Mouse (Mus musculus) hindbrain, embryonic 13.5 days (tissue): ENCODE results near the gene Hacl1. TPM values are rescaled to one million over a fixed set of nuclear protein-coding genes. Genes with fewer than 3 reads are reported as not detected.

Source experiments
- ATAC-seq: fragments of 200-750 bp; cut with Nextera tagmentation; 2 replicates; pipeline ENCODE4 v1.8.0; 2017; ENCODE audit warnings: moderate TSS enrichment; ENCODE audit not compliant: low FRiP score
- H3K27ac ChIP-seq: fragments of 300-500 bp; sonication (generic); 2 replicates; pipeline ENCODE4 v1.5.1; 2015; ENCODE audit warnings: inconsistent platforms, mild to moderate bottlenecking, moderate library complexity
- H3K27me3 ChIP-seq: fragments of 300-500 bp; sonication (generic); 2 replicates; pipeline ENCODE4 v1.6.1; 2015; ENCODE audit warnings: mild to moderate bottlenecking, inconsistent platforms
- H3K36me3 ChIP-seq: fragments of 300-500 bp; sonication (generic); 2 replicates; pipeline ENCODE4 v1.6.1; 2015; ENCODE audit warnings: mild to moderate bottlenecking, inconsistent platforms
- H3K4me1 ChIP-seq: fragments of 300-500 bp; sonication (generic); replicated peaks from 2 replicates; pipeline ENCODE4 v1.6.1; 2015; ENCODE audit warnings: inconsistent platforms
- H3K4me2 ChIP-seq: fragments of 300-500 bp; sonication (generic); 2 replicates; pipeline ENCODE4 v1.6.1; 2015; ENCODE audit warnings: inconsistent platforms, mild to moderate bottlenecking, moderate library complexity
- H3K4me3 ChIP-seq: fragments of 300-500 bp; sonication (generic); 2 replicates; pipeline ENCODE4 v1.5.1; 2015; ENCODE audit warnings: mild to moderate bottlenecking, inconsistent platforms
- H3K9ac ChIP-seq: fragments of 300-500 bp; sonication (generic); 2 replicates; pipeline ENCODE4 v1.6.1; 2015; ENCODE audit warnings: mild to moderate bottlenecking, inconsistent platforms
- H3K9me3 ChIP-seq: fragments of 300-500 bp; sonication (generic); 2 replicates; pipeline ENCODE4 v1.6.1; 2016; ENCODE audit warnings: inconsistent platforms
- WGBS: fragments of 180-500 bp; shearing (Covaris S2); methylation state at CpG from one replicate; pipeline ENCODE4 v1.1.7; 2015; 5-methylcytosine and 5-hydroxymethylcytosine counted together
- polyA plus RNA-seq: library from polyadenylated mRNA; unstranded; fragments of >200 nt; fragmentation: Nextera tagmentation; extraction: Ambion mirVana; gene quantifications from 2 replicates; pipeline ENCODE4 v1.2.1, GENCODE M21; 2015

The Hacl1 gene
- polyA plus RNA-seq, 1 experiment from 2014 or later: 10.4 TPM

- WGBS: 74% methylated on average over 13 of the region's 13 CpGs
These were observed 27.2 kb upstream of the Hacl1 start for GRCm38 (mm10) chr14:31668326-31668725.

GRCm38 (mm10) chr14:31667741-31668140 is 26.7 kb upstream of the Hacl1 start:
- ATAC-seq: no peak
- Histone ChIP-seq H3K9me3 (no peaks in the 10 kb centered on the region), H3K4me2 (no peak overlapping the region), H3K27ac (no peak overlapping the region), H3K4me3 (no peak overlapping the region), H3K36me3 (peaks cover 10% of the 10 kb centered on the region), H3K9ac (no peak overlapping the region), H3K4me1 (peaks cover 59% of the 10 kb centered on the region), H3K27me3 (0 out of 2 replicates have a peak, but pooled peaks cover 6% of the 10 kb centered on the region)
- 88% methylated on average over 6 of the region's 6 CpGs for WGBS

More at GRCm38 (mm10) chr14:31668326-31668725, 27.2 kb upstream of the Hacl1 start:
- Histone ChIP-seq H3K27me3 (0 out of 2 replicates have a peak, but pooled peaks cover 6% of the 10 kb centered on the region), H3K4me3 (no peak overlapping the region), H3K9me3 (no peaks in the 10 kb centered on the region), H3K9ac (peak overlapping the region; percentile 24; the same call in 1 of the 2 replicates), H3K4me2 (no peak overlapping the region), H3K4me1 (peaks cover 53% of the 10 kb centered on the region), H3K27ac (peak overlapping the region; percentile 35; the same call in 1 of the 2 replicates), H3K36me3 (peaks cover 10% of the 10 kb centered on the region)
- ATAC-seq: no peak

GRCm38 (mm10) chr14:31666931-31667705 is 26.0 kb upstream of the Hacl1 start:
- Histone ChIP-seq H3K9ac (no peak overlapping the region), H3K4me1 (peaks cover 65% of the 10 kb centered on the region), H3K4me2 (no peak overlapping the region), H3K9me3 (no peaks in the 10 kb centered on the region), H3K4me3 (no peak overlapping the region), H3K27ac (no peak overlapping the region), H3K27me3 (0 out of 2 replicates have a peak, but pooled peaks cover 6% of the 10 kb centered on the region), H3K36me3 (peaks cover 10% of the 10 kb centered on the region)
- no peak for ATAC-seq
- 95% methylated on average over 28 of the region's 28 CpGs for WGBS

- H3K9ac ChIP-seq: no peak overlapping the region
- H3K4me2 ChIP-seq: no peak overlapping the region
- no peak overlapping the region for H3K27ac ChIP-seq
- 82% methylated on average over 4 of the region's 4 CpGs for WGBS
- no peak overlapping the region for H3K4me3 ChIP-seq
- H3K27me3 ChIP-seq: 0 out of 2 replicates have a peak, but pooled peaks cover 6% of the 10 kb centered on the region
- no peak for ATAC-seq
- peaks cover 10% of the 10 kb centered on the region for H3K36me3 ChIP-seq
- peaks cover 70% of the 10 kb centered on the region for H3K4me1 ChIP-seq
- no peaks in the 10 kb centered on the region for H3K9me3 ChIP-seq
These were observed 24.5 kb upstream of the Hacl1 start for GRCm38 (mm10) chr14:31665566-31665940.

GRCm38 (mm10) chr14:31664903-31665565 is 23.9 kb upstream of the Hacl1 start:
- ATAC-seq: no peak
- H3K4me1 ChIP-seq: peaks cover 70% of the 10 kb centered on the region
- WGBS: 70% methylated on average over 12 of the region's 12 CpGs
- peak overlapping the region; percentile 99; the same call in 1 of the 2 replicates for H3K27ac ChIP-seq
- H3K27me3 ChIP-seq: 0 out of 2 replicates have a peak, but pooled peaks cover 6% of the 10 kb centered on the region
- no peak overlapping the region for H3K4me2 ChIP-seq
- H3K4me3 ChIP-seq: no peak overlapping the region
- no peaks in the 10 kb centered on the region for H3K9me3 ChIP-seq
- no peak overlapping the region for H3K9ac ChIP-seq
- H3K36me3 ChIP-seq: peaks cover 10% of the 10 kb centered on the region

GRCm38 (mm10) chr14:31664100-31664902 is 23.2 kb upstream of the Hacl1 start:
- 0 out of 2 replicates have a peak, but pooled peaks cover 6% of the 10 kb centered on the region for H3K27me3 ChIP-seq
- ATAC-seq: no peak
- no peaks in the 10 kb centered on the region for H3K9me3 ChIP-seq
- peak overlapping the region; percentile 99 for H3K27ac ChIP-seq
- peak overlapping the region; percentile 21; the same call in 1 of the 2 replicates for H3K9ac ChIP-seq
- H3K4me2 ChIP-seq: no peak overlapping the region
- peaks cover 10% of the 10 kb centered on the region for H3K36me3 ChIP-seq
- peaks cover 70% of the 10 kb centered on the region for H3K4me1 ChIP-seq
- H3K4me3 ChIP-seq: no peak overlapping the region
- WGBS: 49% methylated on average over 18 of the region's 18 CpGs

- H3K4me3 ChIP-seq: no peak overlapping the region
- no peak overlapping the region for H3K4me2 ChIP-seq
- peak overlapping the region; percentile 21; the same call in 1 of the 2 replicates for H3K9ac ChIP-seq
- H3K4me1 ChIP-seq: peaks cover 70% of the 10 kb centered on the region
- WGBS: 87% methylated on average over 13 of the region's 13 CpGs
- H3K27ac ChIP-seq: peak overlapping the region; percentile 99
- H3K36me3 ChIP-seq: peaks cover 10% of the 10 kb centered on the region
- no peaks in the 10 kb centered on the region for H3K9me3 ChIP-seq
- H3K27me3 ChIP-seq: 0 out of 2 replicates have a peak, but pooled peaks cover 6% of the 10 kb centered on the region
- ATAC-seq: no peak
These were observed 22.5 kb upstream of the Hacl1 start for GRCm38 (mm10) chr14:31663376-31664099.

GRCm38 (mm10) chr14:31662555-31663211 is 21.6 kb upstream of the Hacl1 start:
- ATAC-seq: peak; percentile 71
- Histone ChIP-seq H3K4me3 (peak overlapping the region; percentile 41), H3K27me3 (0 out of 2 replicates have a peak, but pooled peaks cover 5% of the 10 kb centered on the region), H3K9ac (peak overlapping the region; percentile 79), H3K9me3 (no peaks in the 10 kb centered on the region), H3K36me3 (peaks cover 10% of the 10 kb centered on the region), H3K4me2 (peak overlapping the region; percentile 69), H3K4me1 (peaks cover 76% of the 10 kb centered on the region), H3K27ac (peak overlapping the region; percentile 99)
- whole genome bisulfite sequencing: 22% methylated on average over 9 of the region's 9 CpGs

GRCm38 (mm10) chr14:31661671-31662554 is 20.8 kb upstream of the Hacl1 start:
- H3K4me1 ChIP-seq: peaks cover 81% of the 10 kb centered on the region
- no peaks in the 10 kb centered on the region for H3K9me3 ChIP-seq
- peak; percentile 95 for ATAC-seq
- H3K4me3 ChIP-seq: peak overlapping the region; percentile 41
- peak overlapping the region; percentile 69 for H3K4me2 ChIP-seq
- WGBS: 6% methylated on average over 44 of the region's 44 CpGs
- peak overlapping the region; percentile 79 for H3K9ac ChIP-seq
- no peaks in the 10 kb centered on the region for H3K27me3 ChIP-seq
- H3K36me3 ChIP-seq: peaks cover 4% of the 10 kb centered on the region
- peak overlapping the region; percentile 99 for H3K27ac ChIP-seq

- Histone ChIP-seq H3K9me3 (no peaks in the 10 kb centered on the region), H3K36me3 (no peaks in the 10 kb centered on the region), H3K27me3 (no peaks in the 10 kb centered on the region), H3K9ac (no peak overlapping the region), H3K4me3 (no peak overlapping the region), H3K4me1 (peaks cover 77% of the 10 kb centered on the region), H3K4me2 (peak overlapping the region; percentile 69; the same call in 1 of the 2 replicates), H3K27ac (peak overlapping the region; percentile 99)
- 52% methylated on average over 7 of the region's 7 CpGs for WGBS
- ATAC-seq: no peak
These were observed 19.4 kb upstream of the Hacl1 start for GRCm38 (mm10) chr14:31660312-31661093.
